Mouse (Mus musculus) layer of hippocampus, postnatal 10 days (tissue): Measurements from ENCODE around the gene Tuba1b. TPM values are rescaled to one million over a fixed set of nuclear protein-coding genes. Genes with fewer than 3 reads are reported as not detected.
A peak's percentile ranks its signal among the peaks of the same experiment; 100 is the strongest.

Experiments
- DNase-seq, 2 experiments: peaks; one replicate each; pipeline ENCODE4 v3.0.0; 2021; ENCODE audit warnings: low spot score in 2 of 2
- total RNA-seq, 2 experiments: library from RNA; stranded (reverse); gene quantifications; 2 replicates each; pipeline ENCODE4 v1.2.3; 2021

Gene Tuba1b
- total RNA-seq, 2 experiments from 2014 or later: 931 to 937 TPM

- DNase-seq: peak; percentile 60 to 71
Observed at GRCm38 (mm10) chr15:98891907-98892606, 42.3 kb downstream of the Tuba1b start.

GRCm38 (mm10) chr15:98891198-98891742, 43.1 kb downstream of the Tuba1b start:
- no peak for DNase-seq

GRCm38 (mm10) chr15:98887526-98887925, 46.8 kb downstream of the Tuba1b start:
- DNase-seq: no peak

- DNase-seq: no peak
Observed at GRCm38 (mm10) chr15:98886667-98887387, 47.5 kb downstream of the Tuba1b start.

- no peak for DNase-seq
Observed at GRCm38 (mm10) chr15:98884106-98884505, 50.3 kb downstream of the Tuba1b start.

GRCm38 (mm10) chr15:98883661-98884060, 50.7 kb downstream of the Tuba1b start:
- no peak for DNase-seq

GRCm38 (mm10) chr15:98881656-98882008, 52.7 kb downstream of the Tuba1b start:
- no peak for DNase-seq

Other genes with a start within 250 kb of the Tuba1b start
- gene Ccdc65, start 226.4 kb downstream of the Tuba1b start, total RNA-seq: 10 to 100 TPM in 1 of 2 experiments, 1 to 10 TPM in 1; 9.7 to 14.2 TPM
- gene Fkbp11, start 206.4 kb downstream of the Tuba1b start, total RNA-seq: 1 to 10 TPM; 2.2 to 2.6 TPM
- 100 to 1,000 TPM; 636 TPM for gene Arf3, start 171.4 kb downstream of the Tuba1b start, total RNA-seq
- under 1 TPM; 0.25 to 0.37 TPM for gene Wnt10b, start 156.4 kb downstream of the Tuba1b start, total RNA-seq
- gene Wnt1, start 144.7 kb downstream of the Tuba1b start, total RNA-seq: not detected
- 100 to 1,000 TPM; 401 to 403 TPM for gene Ddn, start 125.1 kb downstream of the Tuba1b start, total RNA-seq
- 10 to 100 TPM; 39.3 to 41.0 TPM for gene Prkag1, start 103.0 kb downstream of the Tuba1b start, total RNA-seq
- gene Kmt2d, start 63.4 kb downstream of the Tuba1b start, total RNA-seq: 10 to 100 TPM; 71.4 to 77.3 TPM
- gene Rhebl1, start 40.0 kb downstream of the Tuba1b start, total RNA-seq: 10 to 100 TPM in 1 of 2 experiments, 1 to 10 TPM in 1; 8.8 to 13.0 TPM
- under 1 TPM; 0.36 to 0.57 TPM for gene Dhh, start 36.0 kb downstream of the Tuba1b start, total RNA-seq
- gene Lmbr1l, start 16.3 kb downstream of the Tuba1b start, total RNA-seq: 10 to 100 TPM; 17.2 to 27.3 TPM
- gene Gm49450, start 19.0 kb upstream of the Tuba1b start, total RNA-seq: not detected
- 1,000 to 10,000 TPM; 3,808 to 4,015 TPM for gene Tuba1a, start 19.1 kb upstream of the Tuba1b start, total RNA-seq
- gene Tuba1c, start 95.3 kb upstream of the Tuba1b start, total RNA-seq: 100 to 1,000 TPM; 234 TPM
- gene Prph, start 120.6 kb upstream of the Tuba1b start, total RNA-seq: 10 to 100 TPM in 1 of 2 experiments, 1 to 10 TPM in 1; 9.1 to 13.2 TPM
- gene Troap, start 140.0 kb upstream of the Tuba1b start, total RNA-seq: 1 to 10 TPM; 1.4 to 1.7 TPM
- under 1 TPM in 1 of 2 experiments, not detected in 1; 0.25 TPM for gene C1ql4, start 153.3 kb upstream of the Tuba1b start, total RNA-seq
- gene Dnajc22, start 158.6 kb upstream of the Tuba1b start, total RNA-seq: 1 to 10 TPM in 1 of 2 experiments, under 1 TPM in 1; 0.39 to 1.1 TPM
- 10 to 100 TPM; 32.3 to 35.1 TPM for gene Spats2, start 191.4 kb upstream of the Tuba1b start, total RNA-seq